Mouse (Mus musculus): ENCODE results near the gene Rfx7. TPM values are rescaled to one million over a fixed set of nuclear protein-coding genes. Genes with fewer than 3 reads are reported as not detected.
"Not testable (repeated sequence)": the region's sequence is repeated elsewhere in the genome, so short reads cannot be mapped to it uniquely, and the experiment has no call there.

The Rfx7 gene
- total and polyA plus RNA-seq, 3 experiments: 2.9 to 20.4 (median 18.9) TPM

GRCm38 (mm10) chr9:72543590-72543989 is 11.6 kb downstream of the Rfx7 start:
- no peak for DNase-seq

GRCm38 (mm10) chr9:72558780-72559179 is 26.7 kb downstream of the Rfx7 start:
- DNase-seq: no peak

- no peak for DNase-seq
Measured at GRCm38 (mm10) chr9:72560316-72560715, 28.3 kb downstream of the Rfx7 start.

GRCm38 (mm10) chr9:72563277-72563676 is 31.2 kb downstream of the Rfx7 start:
- DNase-seq: no peak

- DNase-seq: no peak
Measured at GRCm38 (mm10) chr9:72567116-72567515, 35.1 kb downstream of the Rfx7 start.

- DNase-seq: no peak
Measured at GRCm38 (mm10) chr9:72580216-72580615, 48.2 kb downstream of the Rfx7 start.

- no peak for DNase-seq
Measured at GRCm38 (mm10) chr9:72590861-72591260, 58.8 kb downstream of the Rfx7 start.

- DNase-seq: no peak
Measured at GRCm38 (mm10) chr9:72592016-72592415, 60.0 kb downstream of the Rfx7 start.

- not testable (repeated sequence) for DNase-seq
Measured at GRCm38 (mm10) chr9:72594656-72595055, 62.6 kb downstream of the Rfx7 start.

GRCm38 (mm10) chr9:72600142-72600541 is 68.1 kb downstream of the Rfx7 start:
- DNase-seq: no peak

GRCm38 (mm10) chr9:72609771-72610170 is 77.7 kb downstream of the Rfx7 start:
- DNase-seq: no peak

GRCm38 (mm10) chr9:72613884-72614283 is 81.8 kb downstream of the Rfx7 start:
- no peak for DNase-seq

- DNase-seq: no peak
Measured at GRCm38 (mm10) chr9:72614786-72615480, 82.9 kb downstream of the Rfx7 start.

- no peak for DNase-seq
Measured at GRCm38 (mm10) chr9:72618037-72618436, 86.0 kb downstream of the Rfx7 start.

- no peak for DNase-seq
Measured at GRCm38 (mm10) chr9:72623605-72624004, 91.6 kb downstream of the Rfx7 start.

GRCm38 (mm10) chr9:72627598-72627997 is 95.6 kb downstream of the Rfx7 start:
- DNase-seq: no peak

- peak; percentile 33 for DNase-seq
Measured at GRCm38 (mm10) chr9:72628591-72628990, 96.6 kb downstream of the Rfx7 start.

- no peak for DNase-seq
Measured at GRCm38 (mm10) chr9:72632198-72632597, 100.2 kb downstream of the Rfx7 start.

- DNase-seq: no peak
Measured at GRCm38 (mm10) chr9:72635134-72635533, 103.1 kb downstream of the Rfx7 start.

- DNase-seq: no peak
Measured at GRCm38 (mm10) chr9:72636547-72636946, 104.5 kb downstream of the Rfx7 start.

GRCm38 (mm10) chr9:72637243-72637642 is 105.2 kb downstream of the Rfx7 start:
- no peak for DNase-seq

- no peak for DNase-seq
Measured at GRCm38 (mm10) chr9:72638951-72639842, 107.2 kb downstream of the Rfx7 start.
